Mouse (Mus musculus): ENCODE results near the gene Ccna2. TPM values are rescaled to one million over a fixed set of nuclear protein-coding genes. Genes with fewer than 3 reads are reported as not detected.

Ccna2 gene
- polyA plus RNA-seq, 2 experiments: 112 to 156 TPM

DNA sequence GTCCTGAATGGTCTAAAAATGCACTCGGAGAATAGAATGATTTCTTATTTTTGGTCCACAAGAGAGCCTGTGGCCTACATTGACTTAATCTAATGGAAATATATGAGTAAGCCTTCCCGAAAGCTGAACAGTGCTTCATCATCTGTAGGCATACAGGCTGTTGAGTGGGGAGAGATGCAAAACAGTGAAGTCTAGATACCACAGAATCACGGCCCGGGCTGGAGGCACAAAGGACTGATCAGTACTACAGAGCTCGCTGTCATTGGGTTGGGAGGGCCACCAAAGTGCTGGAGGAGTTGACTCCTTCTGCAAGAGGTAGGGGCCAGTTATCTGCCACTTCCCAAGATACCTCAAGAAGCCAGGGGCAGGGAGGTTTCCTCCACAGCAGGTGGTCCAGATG lies 41.2 kb downstream of the Ccna2 start:
- ATAC-seq (ENCODE audit: low FRiP score, low read depth) (no peak), DNase-seq (ENCODE audit: low spot score) (no peak)
- no peaks in the 10 kb centered on the region for H3K9me3 ChIP-seq (ENCODE audit: control insufficient read depth, low read length)
- no peaks in the 10 kb centered on the region for H3K36me3 ChIP-seq (ENCODE audit: control insufficient read depth, insufficient read depth, low read length)
- 81% methylated on average over 5 of the region's 5 CpGs for WGBS
- 0 out of 2 replicates have a peak, but pooled peaks cover 2% of the 10 kb centered on the region for H3K4me1 ChIP-seq (ENCODE audit: control insufficient read depth, insufficient read depth, low read length)
- TF ChIP-seq POLR2A (IDR thresholded peaks at IDR 0.05; ENCODE audit: borderline replicate concordance, extremely low read depth, insufficient read depth, insufficient read length): no peak
- no peak overlapping the region for H3K9ac ChIP-seq (ENCODE audit: low read depth, low read length, severe bottlenecking)
- H3K4me3 ChIP-seq (replicated peaks; ENCODE audit: low read length): no peak overlapping the region
- H3K27ac ChIP-seq (replicated peaks; ENCODE audit: low read depth, low read length): no peak overlapping the region
- H3K4me2 ChIP-seq (replicated peaks; ENCODE audit: low read depth, low read length, severe bottlenecking): no peak overlapping the region
- H3K27me3 ChIP-seq (ENCODE audit: control insufficient read depth, insufficient read depth, low read length): no peaks in the 10 kb centered on the region

GRCm38 (mm10) chr3:36530345-36530744 lies 41.6 kb downstream of the Ccna2 start:
- DNase-seq (ENCODE audit: low spot score): no peak
- H3K27ac ChIP-seq (replicated peaks; ENCODE audit: low read depth, low read length): no peak overlapping the region
- 0 out of 2 replicates have a peak, but pooled peaks cover 2% of the 10 kb centered on the region for H3K4me1 ChIP-seq (ENCODE audit: control insufficient read depth, insufficient read depth, low read length)
- H3K4me2 ChIP-seq (replicated peaks; ENCODE audit: low read depth, low read length, severe bottlenecking): no peak overlapping the region
- 85% methylated on average over 6 of the region's 6 CpGs for WGBS
- no peak for TF ChIP-seq POLR2A (IDR thresholded peaks at IDR 0.05; ENCODE audit: borderline replicate concordance, extremely low read depth, insufficient read depth, insufficient read length)
- H3K27me3 ChIP-seq (ENCODE audit: control insufficient read depth, insufficient read depth, low read length): no peaks in the 10 kb centered on the region
- ATAC-seq (ENCODE audit: low FRiP score, low read depth): no peak
- H3K36me3 ChIP-seq (ENCODE audit: control insufficient read depth, insufficient read depth, low read length): no peaks in the 10 kb centered on the region
- no peak overlapping the region for H3K4me3 ChIP-seq (replicated peaks; ENCODE audit: low read length)
- H3K9ac ChIP-seq (ENCODE audit: low read depth, low read length, severe bottlenecking): no peak overlapping the region
- no peaks in the 10 kb centered on the region for H3K9me3 ChIP-seq (ENCODE audit: control insufficient read depth, low read length)

GRCm38 (mm10) chr3:36524466-36524865 lies 47.5 kb downstream of the Ccna2 start:
- no peak overlapping the region for H3K4me3 ChIP-seq (replicated peaks; ENCODE audit: low read length)
- H3K9ac ChIP-seq (ENCODE audit: low read depth, low read length, severe bottlenecking): no peak overlapping the region
- no peaks in the 10 kb centered on the region for H3K9me3 ChIP-seq (ENCODE audit: control insufficient read depth, low read length)
- peaks cover 7% of the 10 kb centered on the region; the same call in 1 of the 2 replicates for H3K4me1 ChIP-seq (ENCODE audit: control insufficient read depth, insufficient read depth, low read length)
- 57% methylated on average over 3 of the region's 3 CpGs for WGBS
- no peak overlapping the region for H3K4me2 ChIP-seq (replicated peaks; ENCODE audit: low read depth, low read length, severe bottlenecking)
- no peaks in the 10 kb centered on the region for H3K36me3 ChIP-seq (ENCODE audit: control insufficient read depth, insufficient read depth, low read length)
- ATAC-seq (ENCODE audit: low FRiP score, low read depth) (no peak), DNase-seq (ENCODE audit: low spot score) (no peak)
- peaks cover 36% of the 10 kb centered on the region; the same call in 1 of the 2 replicates for H3K27me3 ChIP-seq (ENCODE audit: control insufficient read depth, insufficient read depth, low read length)
- H3K27ac ChIP-seq (replicated peaks; ENCODE audit: low read depth, low read length): no peak overlapping the region
- no peak for TF ChIP-seq POLR2A (IDR thresholded peaks at IDR 0.05; ENCODE audit: borderline replicate concordance, extremely low read depth, insufficient read depth, insufficient read length)

GRCm38 (mm10) chr3:36522137-36522536 lies 49.8 kb downstream of the Ccna2 start:
- WGBS: 8% methylated on average over 4 of the region's 4 CpGs
- no peaks in the 10 kb centered on the region for H3K36me3 ChIP-seq (ENCODE audit: control insufficient read depth, insufficient read depth, low read length)
- H3K27ac ChIP-seq (replicated peaks; ENCODE audit: low read depth, low read length): no peak overlapping the region
- ATAC-seq (ENCODE audit: low FRiP score, low read depth) (no peak), DNase-seq (ENCODE audit: low spot score) (no peak)
- H3K4me3 ChIP-seq (replicated peaks; ENCODE audit: low read length): no peak overlapping the region
- H3K27me3 ChIP-seq (ENCODE audit: control insufficient read depth, insufficient read depth, low read length): peaks cover 39% of the 10 kb centered on the region; the same call in 1 of the 2 replicates
- H3K4me2 ChIP-seq (replicated peaks; ENCODE audit: low read depth, low read length, severe bottlenecking): no peak overlapping the region
- H3K9me3 ChIP-seq (ENCODE audit: control insufficient read depth, low read length): no peaks in the 10 kb centered on the region
- no peak overlapping the region for H3K9ac ChIP-seq (ENCODE audit: low read depth, low read length, severe bottlenecking)
- no peak for TF ChIP-seq POLR2A (IDR thresholded peaks at IDR 0.05; ENCODE audit: borderline replicate concordance, extremely low read depth, insufficient read depth, insufficient read length)
- peaks cover 7% of the 10 kb centered on the region; the same call in 1 of the 2 replicates for H3K4me1 ChIP-seq (ENCODE audit: control insufficient read depth, insufficient read depth, low read length)

GRCm38 (mm10) chr3:36521073-36522060 lies 50.6 kb downstream of the Ccna2 start, which contains the start of gene Gm11549:
TSS of gene Gm11549 (minus strand) at chr3:36521813.
- H3K27me3 ChIP-seq (ENCODE audit: control insufficient read depth, insufficient read depth, low read length): peaks cover 39% of the 10 kb centered on the region; the same call in 1 of the 2 replicates
- H3K9me3 ChIP-seq (ENCODE audit: control insufficient read depth, low read length): no peaks in the 10 kb centered on the region
- H3K36me3 ChIP-seq (ENCODE audit: control insufficient read depth, insufficient read depth, low read length): no peaks in the 10 kb centered on the region
- H3K9ac ChIP-seq (ENCODE audit: low read depth, low read length, severe bottlenecking): peak within 1 kb of the TSS; percentile 50
- H3K4me1 ChIP-seq (ENCODE audit: control insufficient read depth, insufficient read depth, low read length): peaks cover 7% of the 10 kb centered on the region; the same call in 1 of the 2 replicates
- TF ChIP-seq POLR2A (IDR thresholded peaks at IDR 0.05; ENCODE audit: borderline replicate concordance, extremely low read depth, insufficient read depth, insufficient read length): no peak
- 0 out of 2 replicates have a peak, but pooled peaks have one; percentile 41 for ATAC-seq (ENCODE audit: low FRiP score, low read depth)
- peak within 1 kb of the TSS; percentile 85 for H3K4me2 ChIP-seq (replicated peaks; ENCODE audit: low read depth, low read length, severe bottlenecking)
- peak; percentile 13 for DNase-seq (ENCODE audit: low spot score)
- no peak within 1 kb of the TSS for H3K27ac ChIP-seq (replicated peaks; ENCODE audit: low read depth, low read length)
- H3K4me3 ChIP-seq (replicated peaks; ENCODE audit: low read length): peak within 1 kb of the TSS; percentile 43
- WGBS: 1% methylated on average over 49 of the region's 51 CpGs

Measured in limb, embryonic 14.5 days (tissue).